Mouse (Mus musculus) lung, adult 2 months (tissue): ENCODE results near the gene Fgr.

ENCODE experiments used
- CTCF ChIP-seq: fragments of 200-500 bp; IDR thresholded peaks from 2 replicates; pipeline ENCODE4 v1.5.1; 2011; ENCODE audit warnings: mild to moderate bottlenecking, low read length, control low read depth; ENCODE audit not compliant: insufficient read depth
- POLR2A ChIP-seq: fragments of 200-500 bp; IDR thresholded peaks from 2 replicates; pipeline ENCODE4 v1.6.1; 2011; ENCODE audit warnings: low read depth, mild to moderate bottlenecking, control low read depth, low read length, borderline replicate concordance; ENCODE audit errors: extremely low read depth

GRCm38 (mm10) chr4:132981621-132982020 lies 7.7 kb downstream of the Fgr start:
- TF ChIP-seq CTCF (no peak), POLR2A (no peak)
